ENCODE assay signal across 8 mouse cellular contexts in the genomic region with DNA sequence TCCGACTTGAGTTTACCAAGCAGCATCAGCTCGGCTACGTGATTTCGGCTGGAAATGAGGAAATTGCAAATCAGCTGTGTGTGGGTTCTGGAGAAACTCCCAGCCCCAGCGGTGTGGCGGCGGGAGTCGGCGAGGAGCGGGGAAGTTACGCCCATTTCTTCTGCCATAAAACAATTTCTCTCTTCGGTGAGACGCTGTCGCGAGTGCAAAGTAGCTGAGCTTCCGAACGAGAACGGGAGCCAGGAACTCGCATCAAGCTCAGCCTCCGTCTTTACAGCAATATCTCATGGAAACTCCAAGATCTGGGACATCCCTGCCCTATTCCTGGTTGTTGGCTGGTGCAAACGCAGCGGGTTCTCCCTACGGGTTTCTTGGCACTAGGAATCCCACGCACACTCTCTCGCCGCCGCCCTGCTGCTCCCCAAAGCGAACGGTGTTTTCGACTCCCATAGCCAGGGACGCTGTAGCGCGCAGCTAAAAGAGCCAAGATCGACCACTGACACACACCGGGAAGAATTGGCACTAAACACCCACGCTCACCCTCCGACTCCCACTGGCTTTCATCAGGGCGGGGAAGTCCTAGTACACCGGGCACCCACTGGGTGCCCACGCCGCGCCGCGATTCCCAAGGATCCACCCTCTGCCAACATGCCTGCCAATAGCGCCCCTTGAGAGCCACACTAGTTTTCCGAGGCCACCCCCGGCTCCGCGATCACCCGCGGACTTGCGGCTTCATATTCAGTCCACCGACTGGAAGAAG. TPM values are rescaled to one million over a fixed set of nuclear protein-coding genes. Genes with fewer than 3 reads are reported as not detected.
A peak's percentile ranks its signal among the peaks of the same experiment; 100 is the strongest.
DNase-seq lines count a peak whose midpoint lies in the region; ATAC-seq lines count a peak whose summit lies in the region.

No protein-coding gene starts in this region.

- H3K9ac ChIP-seq in forebrain, embryonic 13.5 days = peak overlapping the region; percentile 75
- peak overlapping the region; percentile 70 for H3K9ac ChIP-seq in hindbrain, embryonic 16.5 days (ENCODE audit: low read depth, low read length)

- DNase-seq in CD4-positive, CD25-positive, alpha-beta regulatory T cell, adult 2 months (ENCODE audit: low read depth, low spot score) = peak; percentile 41
- DNase-seq in c-Kit-positive CD71-positive TER-119-positive erythroid progenitor cells, embryonic 14.5 days (ENCODE audit: low spot score) = peak; percentile 29
- peak; percentile 41 to 59 for DNase-seq in left cerebral cortex, adult 8-10 months (ENCODE audit: low spot score in 2 of 2)
- DNase-seq in midbrain, embryonic 10.5 days (ENCODE audit: low spot score) = peak; percentile 56
- peak; percentile 30 to 69 for DNase-seq in spleen, postnatal 4 days (ENCODE audit: low spot score in 2 of 2)

- no peaks in the 10 kb centered on the region for H3K9me3 ChIP-seq in forebrain, embryonic 13.5 days (replicated peaks)
- no peaks in the 10 kb centered on the region for H3K9me3 ChIP-seq in hindbrain, embryonic 16.5 days (ENCODE audit: control insufficient read depth, low read length)
- peaks cover 2% of the 10 kb centered on the region; the same call in 1 of the 2 replicates for H3K9me3 ChIP-seq in midbrain, embryonic 10.5 days (replicated peaks)

- peak overlapping the region; percentile 72 for H3K4me3 ChIP-seq in forebrain, embryonic 13.5 days
- peak overlapping the region; percentile 63 for H3K4me3 ChIP-seq in hindbrain, embryonic 16.5 days (ENCODE audit: low read length)
- H3K4me3 ChIP-seq in midbrain, embryonic 10.5 days = peak overlapping the region; percentile 81

- peak overlapping the region; percentile 82; the same call in 1 of the 2 replicates for H3K27ac ChIP-seq in forebrain, embryonic 13.5 days
- peak overlapping the region; percentile 88 for H3K27ac ChIP-seq in hindbrain, embryonic 16.5 days (ENCODE audit: low read depth, low read length)
- H3K27ac ChIP-seq in midbrain, embryonic 10.5 days (replicated peaks) = peak overlapping the region; percentile 81

- H3K36me3 ChIP-seq in forebrain, embryonic 13.5 days (ENCODE audit: poor library complexity, severe bottlenecking) = no peaks in the 10 kb centered on the region
- no peaks in the 10 kb centered on the region for H3K36me3 ChIP-seq in hindbrain, embryonic 16.5 days (ENCODE audit: control insufficient read depth, insufficient read depth, low read length)
- no peaks in the 10 kb centered on the region for H3K36me3 ChIP-seq in midbrain, embryonic 10.5 days

- WGBS in forebrain, embryonic 13.5 days = under 1% methylated on average over 53 of the region's 53 CpGs
- WGBS in hindbrain, embryonic 16.5 days = under 1% methylated on average over 53 of the region's 53 CpGs
- under 1% methylated on average over 53 of the region's 53 CpGs for WGBS in midbrain, embryonic 10.5 days

- peaks cover 31% of the 10 kb centered on the region for H3K4me1 ChIP-seq in forebrain, embryonic 13.5 days
- peaks cover 23% of the 10 kb centered on the region for H3K4me1 ChIP-seq in hindbrain, embryonic 16.5 days (ENCODE audit: control insufficient read depth, insufficient read depth, low read depth, low read length)
- H3K4me1 ChIP-seq in midbrain, embryonic 10.5 days = peaks cover 39% of the 10 kb centered on the region

- H3K27me3 ChIP-seq in forebrain, embryonic 13.5 days = peaks cover 35% of the 10 kb centered on the region
- no peaks in the 10 kb centered on the region for H3K27me3 ChIP-seq in hindbrain, embryonic 16.5 days (replicated peaks; ENCODE audit: control insufficient read depth, insufficient read depth, low read length)
- peaks cover 55% of the 10 kb centered on the region for H3K27me3 ChIP-seq in midbrain, embryonic 10.5 days (ENCODE audit: low read depth, poor library complexity, severe bottlenecking)

- peak overlapping the region; percentile 95 for H3K4me2 ChIP-seq in forebrain, embryonic 13.5 days
- H3K4me2 ChIP-seq in hindbrain, embryonic 16.5 days (ENCODE audit: low read length) = peak overlapping the region; percentile 76

- ATAC-seq in CD4-positive, CD25-positive, alpha-beta regulatory T cell, adult 4 months = no peak
- no peak for ATAC-seq in forebrain, embryonic 13.5 days
- no peak for ATAC-seq in hindbrain, embryonic 16.5 days

RNA-seq across cellular contexts. Expression of a gene that starts 1.4 kb away (rescaled TPM):
- under 1 TPM in 1 of 2 experiments, not detected in 1; 0.58 TPM for polyA plus RNA-seq in CD4-positive, CD25-positive, alpha-beta regulatory T cell, adult 4 months (2017; shearing (Covaris generic))
- 7.9 and 9.0 TPM in 2 replicates for polyA plus RNA-seq in forebrain, embryonic 13.5 days (2015; fragmentation: Nextera tagmentation; extraction: Ambion mirVana)
- polyA plus RNA-seq in hindbrain, embryonic 16.5 days (2015; fragmentation: Nextera tagmentation; extraction: Ambion mirVana) = 20.9 and 23.2 TPM in 2 replicates
- 1 to 10 TPM; 4.0 to 8.0 (median 5.8) TPM for total RNA-seq in left cerebral cortex, adult 8-10 months (2022)
- polyA plus RNA-seq in midbrain, embryonic 10.5 days (2016; fragmentation: Nextera tagmentation; extraction: Ambion mirVana) = 6.4 and 9.5 TPM in 2 replicates

RNA-seq across cellular contexts. Expression of a gene that starts 34.2 kb away (rescaled TPM):
- polyA plus RNA-seq in CD4-positive, CD25-positive, alpha-beta regulatory T cell, adult 4 months (2017; shearing (Covaris generic)) = 10 to 100 TPM; 22.4 to 37.4 TPM
- polyA plus RNA-seq in forebrain, embryonic 13.5 days (2015; fragmentation: Nextera tagmentation; extraction: Ambion mirVana) = 34.7 and 37.2 TPM in 2 replicates
- polyA plus RNA-seq in hindbrain, embryonic 16.5 days (2015; fragmentation: Nextera tagmentation; extraction: Ambion mirVana) = 47.3 and 48.2 TPM in 2 replicates
- 10 to 100 TPM; 31.2 to 34.0 (median 33.0) TPM for total RNA-seq in left cerebral cortex, adult 8-10 months (2022)
- polyA plus RNA-seq in midbrain, embryonic 10.5 days (2016; fragmentation: Nextera tagmentation; extraction: Ambion mirVana) = 23.6 and 23.8 TPM in 2 replicates
